Mouse (Mus musculus): ENCODE data around the gene Cct6b. TPM values are rescaled to one million over a fixed set of nuclear protein-coding genes. Genes with fewer than 3 reads are reported as not detected.
"Not testable (repeated sequence)": the region's sequence is repeated elsewhere in the genome, so short reads cannot be mapped to it uniquely, and the experiment has no call there.

The Cct6b gene
- polyA plus RNA-seq, 1 experiment from 2014 or later, result 0.46 TPM

DNA sequence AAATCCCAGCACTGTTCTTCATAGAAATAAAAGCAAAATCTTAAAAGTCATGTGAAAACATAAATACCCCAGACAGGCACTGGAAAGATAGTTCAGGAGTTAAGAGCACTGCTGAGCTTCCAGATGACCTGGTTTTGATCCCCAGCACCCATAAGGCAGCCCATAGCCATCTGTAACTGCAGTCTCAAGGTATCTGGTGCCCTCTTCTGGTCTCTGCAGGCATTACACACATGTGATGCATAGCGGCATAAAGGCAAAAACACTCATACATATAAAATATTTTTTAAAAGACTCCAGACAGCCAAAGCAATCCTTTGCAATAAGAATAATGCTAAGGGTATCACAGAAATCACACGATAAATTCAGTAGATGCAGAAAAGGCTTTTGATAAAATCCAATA, 37.3 kb downstream of the Cct6b start:
- WGBS, result 89% methylated on average over 2 of the region's 2 CpGs
- H3K4me2 ChIP-seq (ENCODE audit: low read length), result no peak overlapping the region
- no peak for ATAC-seq
- H3K36me3 ChIP-seq (ENCODE audit: control insufficient read depth, insufficient read depth, low read length), result no peaks in the 10 kb centered on the region
- no peaks in the 10 kb centered on the region for H3K4me1 ChIP-seq (ENCODE audit: control insufficient read depth, insufficient read depth, low read length)
- no peaks in the 10 kb centered on the region; the same call in 1 of the 2 replicates for H3K9me3 ChIP-seq (replicated peaks; ENCODE audit: control insufficient read depth, low read length, poor library complexity, severe bottlenecking)
- no peak overlapping the region for H3K4me3 ChIP-seq (ENCODE audit: low read depth, low read length)
- no peaks in the 10 kb centered on the region for H3K27me3 ChIP-seq (ENCODE audit: control insufficient read depth, insufficient read depth, low read depth, low read length)
- no peak overlapping the region for H3K9ac ChIP-seq (ENCODE audit: low read depth, low read length)
- no peak overlapping the region for H3K27ac ChIP-seq (ENCODE audit: low read length)

DNA sequence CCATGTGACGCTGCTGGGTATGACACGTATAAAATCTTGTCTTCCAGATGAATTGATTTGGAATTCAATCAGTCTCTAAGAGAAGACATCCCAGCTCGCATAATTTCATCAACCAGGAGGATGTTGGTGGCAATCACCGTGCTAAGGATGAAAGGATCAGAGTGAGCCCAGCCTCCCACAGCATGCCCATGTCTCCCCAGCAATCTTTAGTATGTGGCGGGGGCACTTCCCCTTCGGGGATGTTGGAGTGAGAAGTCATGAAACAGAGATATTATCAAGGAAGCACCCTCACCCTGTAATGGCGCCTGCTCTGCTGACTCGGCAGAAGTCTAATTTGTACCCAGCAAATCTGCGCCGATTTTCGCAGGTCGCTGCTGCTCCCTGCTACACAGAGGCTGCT, 44.8 kb downstream of the Cct6b start:
- no peak overlapping the region for H3K9ac ChIP-seq (ENCODE audit: low read depth, low read length)
- H3K4me3 ChIP-seq (ENCODE audit: low read depth, low read length), result no peak overlapping the region
- 81% methylated on average over 12 of the region's 12 CpGs for WGBS
- H3K27ac ChIP-seq (ENCODE audit: low read length), result no peak overlapping the region
- no peaks in the 10 kb centered on the region for H3K36me3 ChIP-seq (ENCODE audit: control insufficient read depth, insufficient read depth, low read length)
- H3K9me3 ChIP-seq (replicated peaks; ENCODE audit: control insufficient read depth, low read length, poor library complexity, severe bottlenecking), result no peaks in the 10 kb centered on the region
- no peak for ATAC-seq
- no peaks in the 10 kb centered on the region for H3K4me1 ChIP-seq (ENCODE audit: control insufficient read depth, insufficient read depth, low read length)
- no peaks in the 10 kb centered on the region for H3K27me3 ChIP-seq (ENCODE audit: control insufficient read depth, insufficient read depth, low read depth, low read length)
- no peak overlapping the region for H3K4me2 ChIP-seq (ENCODE audit: low read length)

DNA sequence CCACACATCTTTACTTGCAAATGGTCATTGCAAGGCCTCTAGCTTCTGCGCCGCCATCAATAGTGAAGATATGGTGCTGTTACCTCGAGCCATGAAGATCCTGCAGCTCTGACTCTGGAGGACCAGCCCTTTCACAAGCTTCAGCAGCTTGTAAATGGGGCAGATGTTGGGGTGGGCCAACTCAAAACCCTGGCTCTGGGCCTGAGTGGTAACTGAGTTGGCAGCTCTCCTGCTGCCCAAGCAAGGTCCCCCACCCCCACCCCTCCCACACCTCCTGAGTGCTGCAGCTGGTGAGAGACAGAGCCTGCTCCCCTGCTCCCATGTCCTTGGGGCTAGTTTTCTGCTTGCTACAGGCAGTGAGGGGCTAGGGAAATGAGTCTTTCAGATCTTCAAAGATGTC, 51.4 kb downstream of the Cct6b start:
- 81% methylated on average over 3 of the region's 3 CpGs for WGBS

DNA sequence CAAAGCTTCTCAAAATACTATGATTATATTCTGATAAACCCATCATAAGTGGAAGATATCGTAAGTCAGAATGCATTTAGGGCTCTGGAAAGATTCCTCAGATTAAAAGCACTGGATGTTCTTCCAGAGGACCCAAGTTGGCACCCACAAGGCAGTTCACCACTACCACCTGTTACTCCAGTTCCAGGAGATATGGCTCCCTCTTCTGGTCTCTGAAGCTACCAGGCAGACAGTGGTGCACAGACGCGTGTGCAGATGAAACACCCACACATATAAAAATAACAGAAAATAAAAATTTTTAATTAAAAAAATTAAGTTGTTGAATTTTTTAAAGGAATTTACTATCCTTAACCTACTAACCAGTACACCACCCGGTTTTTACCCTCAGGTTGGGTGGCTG, 55.2 kb downstream of the Cct6b start:
- Histone ChIP-seq H3K4me2 (ENCODE audit: low read length) (no peak overlapping the region), H3K9ac (ENCODE audit: low read depth, low read length) (no peak overlapping the region), H3K4me1 (ENCODE audit: control insufficient read depth, insufficient read depth, low read length) (no peaks in the 10 kb centered on the region), H3K36me3 (ENCODE audit: control insufficient read depth, insufficient read depth, low read length) (no peaks in the 10 kb centered on the region), H3K27me3 (ENCODE audit: control insufficient read depth, insufficient read depth, low read depth, low read length) (no peaks in the 10 kb centered on the region), H3K27ac (ENCODE audit: low read length) (no peak overlapping the region), H3K4me3 (ENCODE audit: low read depth, low read length) (no peak overlapping the region), H3K9me3 (replicated peaks; ENCODE audit: control insufficient read depth, low read length, poor library complexity, severe bottlenecking) (no peaks in the 10 kb centered on the region)
- 79% methylated on average over 4 of the region's 4 CpGs for WGBS
- ATAC-seq, result no peak

More for the DNA sequence above, 51.4 kb downstream of the Cct6b start:
- H3K9me3 ChIP-seq (replicated peaks; ENCODE audit: control insufficient read depth, low read length, poor library complexity, severe bottlenecking), result no peaks in the 10 kb centered on the region
- no peak for ATAC-seq
- H3K36me3 ChIP-seq (ENCODE audit: control insufficient read depth, insufficient read depth, low read length), result no peaks in the 10 kb centered on the region
- H3K9ac ChIP-seq (ENCODE audit: low read depth, low read length), result no peak overlapping the region
- H3K4me2 ChIP-seq (ENCODE audit: low read length), result no peak overlapping the region
- H3K4me1 ChIP-seq (ENCODE audit: control insufficient read depth, insufficient read depth, low read length), result no peaks in the 10 kb centered on the region
- H3K4me3 ChIP-seq (ENCODE audit: low read depth, low read length), result no peak overlapping the region
- H3K27ac ChIP-seq (ENCODE audit: low read length), result no peak overlapping the region
- no peaks in the 10 kb centered on the region for H3K27me3 ChIP-seq (ENCODE audit: control insufficient read depth, insufficient read depth, low read depth, low read length)

DNA sequence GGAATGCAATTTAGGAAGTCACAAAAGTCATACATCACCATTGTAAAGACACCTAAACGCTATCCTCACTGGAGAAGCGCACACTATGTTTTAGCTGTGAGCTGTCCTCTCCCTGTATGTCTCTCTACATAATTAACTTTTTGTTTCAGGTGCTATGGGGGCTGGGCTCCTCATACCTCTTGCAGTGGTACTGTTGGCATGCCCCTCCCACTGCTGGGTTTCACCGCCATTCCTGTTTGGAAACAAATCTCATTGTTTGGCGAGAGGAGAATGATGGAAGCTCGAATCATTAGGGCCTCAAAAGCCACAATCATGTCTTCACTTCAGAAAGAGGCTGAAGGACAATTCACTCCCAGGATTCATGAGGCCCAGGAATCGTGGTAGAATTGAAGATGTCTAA, 59.0 kb downstream of the Cct6b start:
- Histone ChIP-seq H3K9me3 (replicated peaks; ENCODE audit: control insufficient read depth, low read length, poor library complexity, severe bottlenecking) (no peaks in the 10 kb centered on the region), H3K4me3 (ENCODE audit: low read depth, low read length) (no peak overlapping the region), H3K27ac (ENCODE audit: low read length) (no peak overlapping the region), H3K27me3 (ENCODE audit: control insufficient read depth, insufficient read depth, low read depth, low read length) (no peaks in the 10 kb centered on the region), H3K36me3 (ENCODE audit: control insufficient read depth, insufficient read depth, low read length) (no peaks in the 10 kb centered on the region), H3K9ac (ENCODE audit: low read depth, low read length) (no peak overlapping the region), H3K4me1 (ENCODE audit: control insufficient read depth, insufficient read depth, low read length) (no peaks in the 10 kb centered on the region), H3K4me2 (ENCODE audit: low read length) (no peak overlapping the region)
- no peak for ATAC-seq
- WGBS, result 84% methylated on average over 6 of the region's 6 CpGs

DNA sequence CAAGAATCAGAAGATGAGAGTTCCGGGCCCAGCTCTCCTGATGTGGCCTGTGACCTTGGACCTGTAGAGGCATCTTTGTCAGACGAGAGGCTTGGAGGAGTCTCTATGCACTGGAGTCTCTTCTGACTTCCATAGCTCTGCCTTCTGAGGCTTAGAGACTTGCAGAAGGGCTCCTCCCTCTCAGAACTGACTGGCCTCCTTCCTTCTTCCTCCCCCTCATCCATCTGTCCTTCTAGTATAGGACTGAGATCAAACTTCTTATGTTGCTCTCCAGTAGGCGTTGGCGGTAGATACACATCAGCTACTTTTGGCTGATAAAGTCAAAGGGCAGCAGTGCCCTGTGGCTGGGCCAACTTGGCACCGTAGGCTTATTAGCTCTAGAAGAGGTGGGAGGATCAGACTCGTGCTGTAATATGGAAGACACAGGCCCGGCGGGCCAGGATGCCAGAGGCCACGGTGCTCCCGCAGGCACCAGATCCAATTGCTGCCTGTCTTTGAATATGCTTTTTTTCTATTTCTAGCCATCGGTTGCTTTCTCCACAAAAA, 64.2 kb downstream of the Cct6b start:
- no peak overlapping the region for H3K27ac ChIP-seq (ENCODE audit: low read length)
- H3K4me2 ChIP-seq (ENCODE audit: low read length), result no peak overlapping the region
- H3K9ac ChIP-seq (ENCODE audit: low read depth, low read length), result no peak overlapping the region
- 83% methylated on average over 11 of the region's 11 CpGs for WGBS
- H3K4me3 ChIP-seq (ENCODE audit: low read depth, low read length), result no peak overlapping the region
- H3K27me3 ChIP-seq (ENCODE audit: control insufficient read depth, insufficient read depth, low read depth, low read length), result no peaks in the 10 kb centered on the region
- H3K36me3 ChIP-seq (ENCODE audit: control insufficient read depth, insufficient read depth, low read length), result no peaks in the 10 kb centered on the region
- no peak for ATAC-seq
- H3K9me3 ChIP-seq (replicated peaks; ENCODE audit: control insufficient read depth, low read length, poor library complexity, severe bottlenecking), result no peaks in the 10 kb centered on the region
- no peaks in the 10 kb centered on the region for H3K4me1 ChIP-seq (ENCODE audit: control insufficient read depth, insufficient read depth, low read length)

DNA sequence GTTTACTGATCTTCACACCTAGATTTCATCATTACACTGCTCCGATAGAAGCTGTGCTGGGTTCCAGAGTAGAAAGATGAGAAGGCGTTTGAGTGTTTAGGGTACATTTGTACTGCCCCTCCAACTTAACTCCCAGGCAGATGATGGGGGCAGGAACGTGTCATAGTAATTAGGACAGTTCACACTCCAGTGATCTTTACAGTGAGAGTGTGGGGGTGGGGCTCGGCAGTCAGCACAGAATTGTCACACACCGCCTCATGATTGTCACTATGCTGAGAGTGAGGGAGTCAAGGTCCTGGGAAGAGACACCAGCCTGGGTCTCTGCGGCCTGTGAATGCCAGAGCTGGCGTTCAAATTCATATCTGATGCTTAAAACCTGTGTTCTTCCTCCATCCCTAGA, 68.2 kb downstream of the Cct6b start:
- Histone ChIP-seq H3K27me3 (ENCODE audit: control insufficient read depth, insufficient read depth, low read depth, low read length) (no peaks in the 10 kb centered on the region), H3K4me1 (ENCODE audit: control insufficient read depth, insufficient read depth, low read length) (no peaks in the 10 kb centered on the region), H3K9me3 (replicated peaks; ENCODE audit: control insufficient read depth, low read length, poor library complexity, severe bottlenecking) (no peaks in the 10 kb centered on the region), H3K36me3 (ENCODE audit: control insufficient read depth, insufficient read depth, low read length) (no peaks in the 10 kb centered on the region), H3K4me2 (ENCODE audit: low read length) (no peak overlapping the region), H3K27ac (ENCODE audit: low read length) (no peak overlapping the region), H3K9ac (ENCODE audit: low read depth, low read length) (no peak overlapping the region), H3K4me3 (ENCODE audit: low read depth, low read length) (no peak overlapping the region)
- 65% methylated on average over 7 of the region's 7 CpGs for WGBS
- ATAC-seq, result no peak

DNA sequence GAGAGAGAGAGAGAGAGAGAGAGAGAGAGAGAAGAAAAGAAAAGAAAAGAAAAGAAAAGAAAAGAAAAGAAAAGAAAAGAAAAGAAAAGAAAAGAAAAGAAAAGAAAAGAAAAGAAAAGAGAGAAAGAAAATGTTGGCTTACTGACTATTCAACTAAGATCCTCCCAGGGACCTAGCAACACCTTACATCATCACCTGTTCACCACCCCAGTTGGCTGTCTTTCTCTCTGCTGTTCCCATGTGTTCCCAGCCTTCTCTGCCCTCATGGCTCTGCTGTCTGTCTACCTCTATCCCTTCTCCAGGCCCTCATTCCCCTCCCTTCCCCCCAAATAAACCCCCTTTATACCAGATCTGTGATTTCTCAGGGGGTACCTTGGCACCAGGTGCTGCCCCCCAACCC, 69.2 kb downstream of the Cct6b start:
- not testable (repeated sequence) for H3K4me2 ChIP-seq (ENCODE audit: low read length); H3K9me3 ChIP-seq (replicated peaks; ENCODE audit: control insufficient read depth, low read length, poor library complexity, severe bottlenecking); H3K36me3 ChIP-seq (ENCODE audit: control insufficient read depth, insufficient read depth, low read length); H3K27ac ChIP-seq (ENCODE audit: low read length); H3K4me1 ChIP-seq (ENCODE audit: control insufficient read depth, insufficient read depth, low read length); H3K4me3 ChIP-seq (ENCODE audit: low read depth, low read length); ATAC-seq; H3K9ac ChIP-seq (ENCODE audit: low read depth, low read length); H3K27me3 ChIP-seq (ENCODE audit: control insufficient read depth, insufficient read depth, low read depth, low read length)

DNA sequence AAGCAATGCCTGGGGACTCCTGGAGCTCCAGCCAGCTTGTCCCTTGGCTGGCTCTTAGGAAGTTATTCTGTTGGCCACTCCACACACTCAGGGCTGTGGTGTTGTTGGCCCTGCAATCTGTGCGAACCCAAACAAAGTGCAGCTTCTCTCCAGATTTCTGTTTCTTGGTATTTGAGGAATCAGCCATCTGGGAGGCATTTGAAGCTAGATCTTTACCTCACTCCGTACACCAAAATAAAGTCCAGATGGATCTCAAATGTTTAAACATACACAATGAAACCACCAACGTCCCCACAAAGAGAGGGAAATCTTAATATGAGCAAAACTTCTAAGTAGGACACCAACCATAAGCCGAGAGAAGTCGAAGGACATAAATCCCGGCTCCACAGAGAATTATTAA, 71.5 kb downstream of the Cct6b start:
- Histone ChIP-seq H3K4me2 (ENCODE audit: low read length) (no peak overlapping the region), H3K27ac (ENCODE audit: low read length) (no peak overlapping the region), H3K36me3 (ENCODE audit: control insufficient read depth, insufficient read depth, low read length) (no peaks in the 10 kb centered on the region), H3K9me3 (replicated peaks; ENCODE audit: control insufficient read depth, low read length, poor library complexity, severe bottlenecking) (no peaks in the 10 kb centered on the region), H3K4me3 (ENCODE audit: low read depth, low read length) (no peak overlapping the region), H3K27me3 (ENCODE audit: control insufficient read depth, insufficient read depth, low read depth, low read length) (no peaks in the 10 kb centered on the region), H3K4me1 (ENCODE audit: control insufficient read depth, insufficient read depth, low read length) (no peaks in the 10 kb centered on the region; the same call in 1 of the 2 replicates), H3K9ac (ENCODE audit: low read depth, low read length) (no peak overlapping the region)
- WGBS, result 86% methylated on average over 6 of the region's 6 CpGs
- no peak for ATAC-seq
